Mouse (Mus musculus): ENCODE results near the gene N4bp3. TPM values are rescaled to one million over a fixed set of nuclear protein-coding genes. Genes with fewer than 3 reads are reported as not detected.
A peak's percentile ranks its signal among the peaks of the same experiment; 100 is the strongest.

Gene N4bp3
- total and polyA plus RNA-seq, 3 experiments, result 19.1 to 22.1 (median 21.2) TPM

DNA sequence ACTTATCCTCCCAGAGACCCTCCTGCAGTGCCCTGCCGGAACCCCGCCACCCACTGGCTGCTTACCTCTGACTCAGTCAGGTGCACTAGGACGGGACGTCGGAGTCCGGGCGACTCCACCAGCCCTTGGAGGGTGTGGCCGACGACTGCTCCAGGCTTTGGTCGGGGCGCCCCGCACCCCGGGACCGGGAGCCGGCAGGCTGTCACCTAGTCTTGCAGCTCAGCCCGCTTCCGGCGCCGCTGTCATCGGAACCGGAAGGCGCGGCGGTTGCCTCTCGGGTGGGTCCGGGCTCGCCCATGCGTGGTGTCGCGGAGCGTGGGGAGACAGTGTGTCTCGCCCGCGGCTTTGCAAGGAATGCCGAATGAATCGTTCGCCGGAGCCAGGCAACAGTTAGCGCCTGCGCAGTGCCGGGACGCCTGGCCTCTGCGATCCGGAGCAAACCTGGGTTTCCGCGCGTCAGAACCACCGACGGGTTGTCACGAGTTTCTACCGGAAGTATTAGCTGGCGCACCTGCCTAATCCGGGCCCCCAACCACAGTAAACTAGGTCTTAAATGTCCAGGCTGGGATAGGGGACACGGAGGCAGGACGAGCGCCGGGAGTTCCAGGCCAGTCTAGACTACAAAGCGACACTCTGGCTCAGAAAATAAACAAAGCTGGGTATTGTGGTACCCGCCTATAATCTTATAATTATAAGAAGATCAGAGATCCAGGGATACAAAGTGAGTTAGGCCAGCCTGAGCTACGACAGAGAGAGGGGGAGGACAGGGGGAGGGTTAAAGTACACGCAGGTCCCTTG is 14.9 kb downstream of the N4bp3 start, which contains the start of gene Rmnd5b:
Gene Rmnd5b (minus strand): TSS at position 372 of the 798 bp plus-strand sequence.
- dilution Hi-C loops (cut with MboI; ENCODE audit: extremely low pct_ligation_motif_present, extremely low pct_unique_long_range_greater_than_20kb, low sequenced_read_pairs) (no loop called here), in situ Hi-C loops (cut with MboI; ENCODE audit: low pct_ligation_motif_present, low pct_unique_long_range_greater_than_20kb, low sequenced_read_pairs) (no loop called here)
- peak within 1 kb of the TSS; percentile 65 to 95 (median 88) for H3K4me3 ChIP-seq (replicated peaks in 1 of 3; ENCODE audit: low read depth in 2 of 3, low read length in 2 of 3, poor library complexity in 1 of 3)
- peaks cover 3 to 70% of the 10 kb centered on the region in 2 experiments; a peak in 2 of 4 replicates for H3K4me1 ChIP-seq (ENCODE audit: control insufficient read depth in 1 of 2, insufficient read depth in 2 of 2)
- no peaks in the 10 kb centered on the region for H3K9me3 ChIP-seq (replicated peaks; ENCODE audit: low read length)
- H3K4me2 ChIP-seq (ENCODE audit: insufficient read depth, low read depth, poor library complexity, severe bottlenecking), result peak within 1 kb of the TSS; percentile 86
- peak; percentile 93 for DNase-seq (ENCODE audit: extremely low read depth)
- H3K27me3 ChIP-seq (replicated peaks), result no peaks in the 10 kb centered on the region
- peak within 1 kb of the TSS; percentile 94 for H3K9ac ChIP-seq (ENCODE audit: insufficient read depth, low read depth)
- peaks cover 3 to 39% of the 10 kb centered on the region in 2 experiments for H3K36me3 ChIP-seq (replicated peaks in 1 of 2; ENCODE audit: control insufficient read depth in 1 of 2, insufficient read depth in 1 of 2, low read length in 1 of 2)
- H3K27ac ChIP-seq (ENCODE audit: insufficient read depth, low read depth), result peak within 1 kb of the TSS; percentile 68
- H3K79me2 ChIP-seq (replicated peaks; ENCODE audit: control insufficient read depth, extremely low read depth, insufficient read depth, poor library complexity, severe bottlenecking), result peaks cover 9% of the 10 kb centered on the region; the same call in 1 of the 2 replicates
- no peak for TF ChIP-seq MAFK (IDR thresholded peaks at IDR 0.05; ENCODE audit: insufficient replicate concordance, low read length)
- peak; percentile 42; the same call in 1 of the 2 replicates for TF ChIP-seq ZMIZ1 (IDR thresholded peaks at IDR 0.05; ENCODE audit: low read depth, low read length)
- 0 out of 2 replicates have a peak, but pooled peaks have one; percentile 8 for TF ChIP-seq TBP (conservative IDR thresholded peaks at IDR 0.05; ENCODE audit: low read depth, low read length)
- no peak for TF ChIP-seq SMC3 (IDR thresholded peaks at IDR 0.05; ENCODE audit: low read depth, low read length)
- TF ChIP-seq ETS1 (conservative IDR thresholded peaks at IDR 0.05; ENCODE audit: low read depth, low read length), result peak; percentile 65
- 0 out of 2 replicates have a peak, but pooled peaks have one; percentile 19 for TF ChIP-seq UBTF (IDR thresholded peaks at IDR 0.05; ENCODE audit: low read depth, low read length)
- no peak for TF ChIP-seq EP300 (IDR thresholded peaks at IDR 0.05; ENCODE audit: low read length)
- no peak for TF ChIP-seq MAZ (IDR thresholded peaks at IDR 0.05; ENCODE audit: low read depth, low read length)
- TF ChIP-seq RAD21 (IDR thresholded peaks at IDR 0.05; ENCODE audit: low read depth, low read length), result no peak
- peak; percentile 70 for TF ChIP-seq TCF12 (IDR thresholded peaks at IDR 0.05; ENCODE audit: low read depth, low read length)
- TF ChIP-seq NELFE (IDR thresholded peaks at IDR 0.05; ENCODE audit: low read depth, low read length), result peak; percentile 64; the same call in 1 of the 2 replicates
- no peak for TF ChIP-seq KAT2A (IDR thresholded peaks at IDR 0.05; ENCODE audit: insufficient replicate concordance, low read length)
- TF ChIP-seq CHD1 (IDR thresholded peaks at IDR 0.05; ENCODE audit: low read depth, low read length), result peak; percentile 83; the same call in 1 of the 2 replicates
- TF ChIP-seq CTCF (conservative IDR thresholded peaks at IDR 0.05 in 1 of 2, IDR thresholded peaks at IDR 0.05 in 1 of 2; ENCODE audit: low read depth in 2 of 2, low read length in 2 of 2), result no peak
- peak; percentile 66 for TF ChIP-seq MEF2A (IDR thresholded peaks at IDR 0.05; ENCODE audit: borderline replicate concordance, low read depth, low read length)
- TF ChIP-seq NRF1 (IDR thresholded peaks at IDR 0.05; ENCODE audit: low read depth, low read length), result peak; percentile 86
- TF ChIP-seq GABPA (IDR thresholded peaks at IDR 0.05; ENCODE audit: insufficient replicate concordance, low read depth, low read length), result no peak; the same call in 1 of the 2 replicates
- no peak for TF ChIP-seq RCOR1 (conservative IDR thresholded peaks at IDR 0.05; ENCODE audit: low read depth, low read length)
- TF ChIP-seq POLR2A (IDR thresholded peaks at IDR 0.05; ENCODE audit: low read depth, low read length), result peak; percentile 65
- TF ChIP-seq MXI1 (IDR thresholded peaks at IDR 0.05; ENCODE audit: low read depth, low read length), result peak; percentile 64; the same call in 1 of the 2 replicates
- peak; percentile 58 for TF ChIP-seq MAX (IDR thresholded peaks at IDR 0.05; ENCODE audit: low read length)
- TF ChIP-seq JUN (IDR thresholded peaks at IDR 0.05; ENCODE audit: insufficient read depth, low read depth, low read length), result no peak
- no peak for TF ChIP-seq POLR2AphosphoS2 (IDR thresholded peaks at IDR 0.05; ENCODE audit: low read depth, low read length)
- TF ChIP-seq ELF1 (IDR thresholded peaks at IDR 0.05; ENCODE audit: low read depth, low read length), result peak; percentile 76
- TF ChIP-seq USF2 (conservative IDR thresholded peaks at IDR 0.05; ENCODE audit: low read depth, low read length), result no peak
- TF ChIP-seq BHLHE40 (IDR thresholded peaks at IDR 0.05; ENCODE audit: low read depth, low read length), result peak; percentile 93
- TF ChIP-seq MYC (IDR thresholded peaks at IDR 0.05; ENCODE audit: low read depth, low read length), result peak; percentile 50
- no peak for TF ChIP-seq ZNF384 (IDR thresholded peaks at IDR 0.05; ENCODE audit: low read depth, low read length)
- TF ChIP-seq USF1 (IDR thresholded peaks at IDR 0.05; ENCODE audit: low read depth, low read length), result peak; percentile 5; the same call in 1 of the 2 replicates
- TF ChIP-seq IRF4 (IDR thresholded peaks at IDR 0.05; ENCODE audit: low read depth, low read length), result no peak; the same call in none of the 2 replicates
- no peak for TF ChIP-seq JUND (conservative IDR thresholded peaks at IDR 0.05; ENCODE audit: low read depth, low read length)
- TF ChIP-seq E2F4 (IDR thresholded peaks at IDR 0.05; ENCODE audit: insufficient replicate concordance, low read depth, low read length), result 0 out of 2 replicates have a peak, but pooled peaks have one; percentile 6
- TF ChIP-seq SIN3A (IDR thresholded peaks at IDR 0.05; ENCODE audit: low read length), result peak; percentile 95
- peak; percentile 85 for TF ChIP-seq HCFC1 (IDR thresholded peaks at IDR 0.05; ENCODE audit: low read depth, low read length)
- no peak for TF ChIP-seq ZKSCAN1 (IDR thresholded peaks at IDR 0.05; ENCODE audit: borderline replicate concordance, low read depth, low read length)
- no peak for TF ChIP-seq PAX5 (IDR thresholded peaks at IDR 0.05; ENCODE audit: low read length)
- peak; percentile 65; the same call in 1 of the 2 replicates for TF ChIP-seq CHD2 (IDR thresholded peaks at IDR 0.05; ENCODE audit: low read length)
- no peak for TF ChIP-seq ZC3H11A (IDR thresholded peaks at IDR 0.05; ENCODE audit: low read depth, low read length)
